Mouse (Mus musculus) heart, adult 18-20 months (tissue): Measurements from ENCODE around the gene Gm28729. TPM values are rescaled to one million over a fixed set of nuclear protein-coding genes. Genes with fewer than 3 reads are reported as not detected.
A peak's percentile ranks its signal among the peaks of the same experiment; 100 is the strongest.
"Not testable (repeated sequence)": the region's sequence is repeated elsewhere in the genome, so short reads cannot be mapped to it uniquely, and the experiment has no call there.

Source experiments
- DNase-seq, 2 experiments: peaks; one replicate each; pipeline ENCODE4 v3.0.0; 2021 to 2022; ENCODE audit warnings: mixed read lengths in 1 of 2
- total RNA-seq, 2 experiments: library from RNA; stranded (reverse); gene quantifications; 2 replicates each; pipeline ENCODE4 v1.2.3; 2021

The Gm28729 gene
- total RNA-seq, 2 experiments from 2014 or later, result not detected

DNA sequence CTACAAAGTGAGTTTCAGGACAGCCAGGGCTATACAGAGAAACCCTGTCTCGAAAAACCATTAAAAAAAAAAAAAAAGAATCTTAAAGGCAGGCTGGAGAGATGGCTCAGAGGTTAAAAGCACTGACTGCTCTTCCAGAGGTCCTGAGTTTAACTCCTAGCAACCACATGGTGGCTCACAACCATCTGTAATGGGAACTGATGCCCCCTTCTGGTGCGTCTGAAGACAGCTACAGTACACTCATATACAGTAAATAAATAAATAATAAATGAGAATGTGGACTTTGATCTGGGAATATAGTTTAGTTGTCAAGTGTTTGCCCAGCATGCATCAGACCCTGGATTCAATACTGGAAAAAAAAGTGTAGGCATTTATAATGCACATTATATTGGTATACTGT is 3.5 kb downstream of the Gm28729 start:
- not testable (repeated sequence) for DNase-seq

DNA sequence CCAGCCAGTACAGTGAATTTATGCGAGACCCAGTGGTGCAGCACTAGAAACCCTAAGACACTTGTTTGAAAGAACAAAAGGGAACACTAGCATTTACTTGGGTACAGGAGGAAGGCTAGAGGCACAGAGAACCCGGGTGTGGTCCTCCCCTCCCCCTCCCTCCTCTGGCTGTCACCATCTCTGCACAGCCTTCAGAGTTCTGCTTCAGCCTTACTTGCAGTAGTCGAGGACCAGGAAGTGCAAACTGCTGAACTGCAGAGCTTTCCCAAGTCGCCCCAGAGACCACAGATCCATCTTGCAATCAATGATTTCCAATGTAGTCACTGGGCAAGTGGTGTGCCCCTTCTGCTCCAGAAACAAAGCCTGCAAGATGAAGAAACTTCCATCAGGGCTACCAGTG is 7.6 kb downstream of the Gm28729 start:
- no peak for DNase-seq

DNA sequence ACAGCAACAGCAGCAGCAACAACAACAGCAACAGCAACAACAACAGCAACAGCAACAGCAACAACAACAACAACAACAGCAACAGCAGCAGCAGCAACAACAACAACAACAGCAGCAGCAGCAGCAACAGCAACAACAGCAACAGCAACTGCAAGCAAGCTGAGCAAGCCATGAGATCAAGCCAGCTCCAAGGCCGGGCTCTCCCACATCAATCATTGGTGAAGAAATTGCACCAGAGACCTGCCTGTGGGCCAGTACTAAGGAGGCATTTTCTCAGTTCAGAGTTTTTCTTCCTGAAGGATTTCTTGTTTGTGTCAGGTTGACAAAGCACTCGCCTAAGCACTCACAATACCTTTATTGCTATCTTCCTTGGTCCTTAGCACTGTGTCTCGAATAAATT is 8.3 kb downstream of the Gm28729 start:
- no peak for DNase-seq

DNA sequence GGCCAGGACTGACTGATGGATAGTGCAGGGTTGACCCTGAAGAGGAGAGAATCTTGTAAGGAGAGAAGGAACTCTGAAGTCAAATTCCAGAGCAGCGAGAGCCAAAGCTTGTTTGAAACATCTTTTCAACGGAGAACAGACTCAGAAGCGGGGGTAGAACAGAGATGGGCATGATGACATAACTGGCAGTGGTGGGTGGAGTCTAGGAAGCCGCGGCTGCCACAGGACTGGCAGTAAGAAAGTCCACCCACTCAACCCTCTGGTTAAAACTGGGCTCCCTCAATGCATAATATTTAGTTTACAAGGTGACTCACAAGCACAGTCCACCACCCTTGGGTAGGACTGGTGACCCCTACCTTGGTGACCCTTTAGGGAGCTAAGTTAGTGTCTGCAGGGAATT is 9.3 kb downstream of the Gm28729 start:
- DNase-seq, result no peak

DNA sequence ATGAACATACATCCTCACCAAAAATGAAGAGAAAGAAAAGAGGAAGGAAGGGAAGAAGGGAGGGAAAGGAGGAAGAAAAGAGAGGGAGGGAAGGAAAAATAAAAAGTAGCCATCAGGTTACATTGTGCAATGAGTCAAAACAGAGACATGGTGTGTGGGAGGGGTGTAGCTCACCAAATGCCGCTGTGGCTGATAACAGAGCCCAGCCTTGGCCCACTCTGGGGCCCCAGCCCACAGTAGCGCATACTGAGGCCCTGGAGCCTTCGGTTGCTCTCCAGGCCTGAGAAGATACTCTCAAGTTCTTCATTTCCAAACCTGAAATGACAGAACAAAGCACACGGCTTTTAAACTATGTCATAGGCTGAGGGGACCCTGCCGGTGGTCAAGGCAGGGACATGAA is 10.8 kb downstream of the Gm28729 start:
- DNase-seq, result no peak

DNA sequence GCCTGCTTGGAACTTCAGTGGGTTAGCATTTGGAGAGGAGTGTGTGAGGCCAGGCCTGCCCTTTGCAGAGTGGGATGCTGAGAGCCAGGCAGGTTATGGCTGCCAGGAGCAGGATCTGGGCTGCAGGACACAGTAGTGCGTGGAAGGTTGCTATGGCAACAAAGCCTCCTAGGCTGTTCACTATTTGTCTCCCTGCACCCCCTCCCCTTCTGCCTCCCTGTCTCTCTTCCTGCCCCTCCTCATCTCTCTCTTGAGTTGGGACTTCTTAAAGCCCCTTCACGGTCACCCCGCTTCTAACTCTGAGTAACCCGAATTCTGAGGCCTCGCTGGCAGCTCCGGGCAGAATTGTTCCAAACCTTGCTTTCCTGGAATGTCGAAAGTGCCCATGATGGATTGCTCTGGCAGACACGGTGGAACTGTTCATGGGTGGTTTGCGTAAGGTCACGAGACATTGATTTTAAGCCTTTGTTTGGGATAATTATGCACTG is 19.0 kb downstream of the Gm28729 start:
- DNase-seq, result no peak

DNA sequence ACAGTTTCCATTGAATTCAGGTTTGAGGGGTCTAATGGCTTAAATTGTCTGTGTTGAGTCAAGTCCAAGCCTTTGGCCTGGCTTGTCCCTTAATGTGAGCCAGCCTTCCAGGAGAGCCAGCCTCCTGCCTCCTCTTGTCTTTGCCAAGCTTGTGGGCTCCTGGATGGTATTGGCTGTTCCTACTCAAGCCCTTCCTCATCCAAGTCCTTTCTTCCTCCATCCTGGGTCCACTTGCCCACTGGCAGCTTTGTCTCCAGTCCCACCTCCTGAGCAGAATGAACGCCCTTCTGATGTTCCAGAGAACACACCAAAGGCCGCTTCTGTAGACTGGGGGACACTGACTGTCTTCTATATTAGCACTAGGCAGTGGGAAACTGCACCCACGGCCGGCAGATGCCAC is 19.9 kb downstream of the Gm28729 start:
- DNase-seq, result no peak

DNA sequence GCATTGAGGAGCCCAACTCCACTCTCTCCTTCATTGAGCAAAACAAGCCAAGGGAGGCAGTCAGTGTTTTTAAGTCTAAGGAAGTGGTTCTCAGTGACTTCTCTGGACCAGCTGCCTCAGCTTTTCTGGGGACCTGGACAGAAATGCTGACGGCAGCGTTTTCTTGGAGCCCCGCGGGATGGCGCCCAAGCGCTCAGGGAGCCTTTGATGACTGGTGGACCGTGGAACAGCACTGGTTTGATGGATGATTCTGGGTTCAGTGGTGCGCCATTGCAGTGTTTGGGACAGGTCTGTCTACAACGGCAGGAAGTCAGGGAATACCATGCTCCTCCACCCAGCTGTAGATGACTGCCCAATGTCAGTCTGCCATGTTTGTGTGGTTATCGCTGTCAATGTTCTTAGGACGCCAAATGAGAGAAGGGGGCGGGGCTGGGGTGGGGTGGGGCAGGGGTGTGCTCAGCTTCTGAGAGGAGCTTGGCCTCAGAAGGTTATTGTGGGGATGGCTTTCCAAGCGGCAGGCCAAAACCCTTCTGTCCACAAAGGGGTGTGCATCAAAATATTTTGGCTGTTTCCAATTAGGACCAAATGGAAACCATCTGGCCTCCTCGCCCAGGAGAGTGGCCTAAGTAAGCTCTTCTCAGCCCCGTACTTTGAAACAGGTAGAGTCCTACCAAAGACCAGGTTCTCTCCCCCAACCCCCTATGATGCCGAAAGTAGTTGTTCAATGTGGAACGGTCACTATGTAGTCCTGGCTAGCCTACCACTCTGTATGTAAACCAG is 20.8 kb downstream of the Gm28729 start:
- DNase-seq, result no peak

DNA sequence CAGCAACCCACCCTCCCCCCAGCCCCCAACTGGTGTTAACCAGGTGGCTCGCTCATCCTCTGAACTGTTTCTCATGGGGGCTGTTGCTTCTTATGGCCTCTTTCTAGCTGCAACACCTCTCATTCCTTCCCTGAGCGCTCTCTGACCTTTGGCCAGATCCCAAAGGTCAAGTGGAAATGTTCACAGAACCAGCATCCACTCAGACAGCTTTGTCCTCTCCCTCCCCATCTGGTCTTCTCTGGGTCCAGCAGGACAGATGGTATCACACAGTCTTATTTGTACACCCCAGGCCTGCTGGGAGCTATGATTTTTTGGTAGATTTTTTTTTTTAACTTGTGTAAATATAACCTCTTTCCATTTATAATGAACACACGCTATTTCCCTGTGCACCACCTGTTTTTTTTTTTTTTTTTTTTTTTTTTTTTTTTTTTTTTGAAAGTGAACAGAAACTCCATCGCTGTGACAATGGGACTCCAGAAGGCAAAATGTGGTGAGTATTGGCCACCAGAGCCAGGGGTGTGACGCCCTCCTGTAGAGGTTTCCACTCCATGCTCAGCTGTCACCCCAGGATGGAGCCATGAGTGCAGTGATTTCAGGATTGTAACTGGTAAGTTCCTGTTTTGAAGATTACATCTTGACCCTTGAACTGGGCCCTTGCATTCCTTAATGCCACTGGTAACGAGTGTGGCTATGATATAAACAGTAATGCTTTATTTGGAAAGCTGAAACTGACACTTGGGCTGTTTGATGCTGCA is 22.0 kb downstream of the Gm28729 start:
- DNase-seq, result no peak

DNA sequence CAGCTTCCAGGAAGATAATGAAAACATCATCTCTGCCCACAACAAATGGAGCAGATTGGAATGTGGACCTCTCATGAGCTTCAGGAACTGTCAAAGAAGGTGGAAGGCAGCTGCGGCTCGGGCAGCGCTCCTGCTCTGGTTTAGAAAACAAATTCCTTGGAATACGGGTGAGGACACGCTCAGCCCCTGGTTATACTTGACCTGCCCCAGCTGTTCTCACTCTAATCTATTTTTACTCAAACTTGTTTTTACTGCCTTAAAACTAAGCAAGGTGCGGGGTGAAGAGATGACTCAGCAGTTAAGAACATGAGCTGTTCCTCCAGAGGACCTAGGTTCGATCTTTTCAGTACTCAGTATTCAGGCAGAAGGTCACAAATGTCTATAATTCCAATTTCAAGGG is 23.8 kb downstream of the Gm28729 start:
- DNase-seq, result no peak

DNA sequence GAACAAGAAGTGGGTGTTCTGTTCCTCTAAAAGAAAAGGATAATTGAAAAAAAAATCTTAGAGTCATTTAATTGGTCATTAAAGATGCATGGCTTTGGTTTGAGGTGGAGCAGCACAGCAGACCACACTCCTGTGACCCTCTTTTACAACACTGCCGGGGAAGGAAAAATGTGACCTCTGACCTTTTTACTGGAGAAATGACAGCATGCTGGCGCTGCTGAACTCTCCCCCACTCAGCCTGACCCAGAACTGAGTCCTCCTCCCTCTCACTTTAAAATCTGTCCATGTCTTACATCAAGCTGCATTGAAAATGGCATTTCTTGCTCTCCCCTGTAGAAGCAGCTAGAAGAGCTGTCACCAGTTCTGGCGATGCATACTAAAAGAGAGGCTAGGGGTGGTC is 31.9 kb downstream of the Gm28729 start:
- DNase-seq, result no peak

DNA sequence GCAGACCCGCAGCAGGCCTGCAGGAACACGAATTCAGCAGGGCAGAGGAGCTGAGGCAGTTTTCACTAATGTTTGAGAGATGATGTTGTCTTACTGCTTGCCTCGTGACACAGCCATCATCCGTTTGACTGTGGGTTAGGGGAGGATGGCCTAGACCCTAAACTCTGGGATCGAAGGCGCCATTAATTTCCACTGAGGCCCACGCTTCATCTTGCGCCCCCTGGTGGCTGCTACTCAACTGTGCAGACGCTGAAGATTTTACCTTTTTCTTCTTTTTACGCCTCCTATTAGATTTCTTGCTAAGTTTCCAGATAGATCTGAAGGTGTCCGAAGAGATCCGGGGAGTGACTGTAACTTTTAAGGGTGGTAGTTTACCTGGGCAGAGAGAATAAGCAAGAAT is 33.3 kb downstream of the Gm28729 start:
- peak; percentile 10 to 68 for DNase-seq

DNA sequence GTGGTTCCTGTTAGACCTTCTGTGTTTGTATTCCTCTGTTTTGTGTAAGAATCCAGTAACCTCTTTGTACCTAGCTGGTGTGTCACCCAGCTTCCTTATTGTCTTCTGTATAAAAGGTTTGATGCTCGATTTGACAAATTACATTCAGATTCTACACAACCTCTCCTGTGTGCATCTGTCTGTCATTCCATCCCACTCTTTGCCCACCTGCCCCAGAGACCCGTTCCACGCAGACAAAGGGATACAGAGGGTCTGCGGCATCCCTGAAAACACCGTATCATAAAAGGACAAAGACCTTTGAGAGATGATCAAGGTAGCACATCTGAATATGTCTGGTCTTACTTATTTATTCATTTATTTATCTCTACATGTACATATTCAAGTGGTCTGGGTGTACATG is 37.2 kb downstream of the Gm28729 start:
- not testable (repeated sequence) for DNase-seq

DNA sequence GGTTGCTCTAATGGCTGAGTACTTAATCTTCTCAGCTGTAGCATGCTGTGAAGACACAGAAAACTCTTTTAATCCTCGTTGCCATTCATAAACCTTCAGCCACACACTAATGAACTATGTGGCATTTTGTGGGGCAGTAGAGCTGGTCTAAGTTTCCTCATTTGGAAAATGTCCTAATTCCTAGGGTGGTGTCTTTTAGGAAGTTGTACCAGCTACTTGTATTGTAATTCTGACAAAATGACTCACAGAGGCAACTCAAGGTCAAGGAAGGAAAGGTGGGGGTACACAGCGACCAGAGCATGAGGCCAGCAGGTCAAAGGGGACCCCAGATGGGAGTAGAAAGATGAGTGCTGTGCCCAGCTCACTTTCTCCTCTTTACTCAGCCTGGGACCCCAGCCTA is 41.4 kb downstream of the Gm28729 start:
- no peak for DNase-seq

DNA sequence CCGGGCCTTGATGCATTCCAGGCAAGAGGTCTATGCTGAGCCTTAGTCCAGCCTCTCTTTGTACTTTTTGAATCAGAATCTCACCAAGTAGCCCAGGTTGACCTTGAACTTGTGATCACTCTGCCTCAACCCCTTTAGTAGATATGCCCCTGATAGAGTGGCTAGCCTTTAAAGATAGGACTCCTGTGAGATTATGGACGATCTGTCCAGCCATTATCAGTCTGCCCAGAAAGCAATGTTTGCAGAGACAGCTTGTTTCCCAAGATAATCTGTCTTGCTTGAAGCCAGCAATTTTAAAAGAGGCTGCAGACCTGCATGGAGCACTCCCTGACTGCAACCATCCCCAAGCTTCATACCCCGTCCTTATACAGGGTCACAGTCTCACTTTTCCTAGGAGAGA is 42.0 kb downstream of the Gm28729 start:
- no peak for DNase-seq

DNA sequence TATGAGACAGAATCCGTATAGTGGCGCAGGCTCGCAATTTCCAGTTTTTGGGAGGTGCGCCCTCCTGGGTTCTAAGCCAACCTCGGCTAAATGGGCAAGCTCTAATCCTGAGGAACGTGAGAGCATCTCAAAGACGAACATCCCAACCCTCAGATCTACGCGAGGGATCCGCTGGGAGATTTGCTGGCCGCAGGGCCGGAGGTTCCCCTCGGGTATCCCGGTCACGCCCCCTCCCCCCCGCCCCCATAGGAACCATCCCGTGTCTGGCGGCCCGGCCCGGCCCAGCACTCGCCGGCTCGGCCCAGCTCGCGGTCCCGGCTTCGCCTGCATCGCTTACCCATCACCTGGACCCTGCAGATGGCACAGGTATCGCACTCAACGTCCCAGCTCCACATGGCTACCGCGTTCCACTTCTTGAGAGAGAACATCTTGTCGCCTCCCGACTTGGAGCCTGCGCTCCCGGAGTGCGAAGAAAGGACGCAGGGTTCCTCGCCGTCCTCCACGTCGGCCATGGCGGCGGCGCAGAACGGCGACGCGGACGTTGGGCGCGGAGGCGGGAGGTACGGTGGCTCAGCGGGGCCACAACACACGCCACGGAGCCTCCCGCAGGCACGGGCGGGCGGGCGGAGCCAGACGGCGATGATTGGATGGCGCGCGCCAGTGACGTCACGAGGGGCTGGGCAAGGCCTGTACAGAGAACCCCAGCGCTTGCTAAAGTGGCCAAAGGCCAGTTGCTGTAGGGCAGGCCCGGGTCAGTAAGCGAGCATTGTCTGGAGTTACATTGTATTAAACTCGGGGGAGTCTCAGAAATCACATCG is 46.8 kb downstream of the Gm28729 start, which contains the start of gene Rnf7:
Gene Rnf7, minus strand, starts transcription at position 605 of the 818 bp plus-strand sequence.
- peak; percentile 99 for DNase-seq

DNA sequence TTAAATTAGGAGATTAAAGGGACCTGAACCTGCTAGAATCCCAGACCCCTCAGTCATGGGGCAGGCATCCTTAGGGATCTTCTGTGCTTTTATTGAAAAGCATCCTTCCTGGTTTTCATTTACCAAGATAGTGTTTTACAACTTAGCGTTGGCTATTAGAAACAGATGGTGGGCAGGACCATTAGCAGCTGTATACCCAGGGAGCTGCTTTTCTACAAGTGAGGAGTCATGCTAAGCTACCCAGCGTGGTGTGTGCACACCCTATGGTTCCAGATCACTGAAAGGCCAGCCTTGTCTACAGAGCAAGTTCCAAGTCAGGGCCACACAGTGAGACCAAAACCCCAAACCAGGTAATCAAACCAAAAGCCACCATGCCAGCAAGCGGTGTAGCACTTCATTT is 52.7 kb downstream of the Gm28729 start:
- no peak for DNase-seq

DNA sequence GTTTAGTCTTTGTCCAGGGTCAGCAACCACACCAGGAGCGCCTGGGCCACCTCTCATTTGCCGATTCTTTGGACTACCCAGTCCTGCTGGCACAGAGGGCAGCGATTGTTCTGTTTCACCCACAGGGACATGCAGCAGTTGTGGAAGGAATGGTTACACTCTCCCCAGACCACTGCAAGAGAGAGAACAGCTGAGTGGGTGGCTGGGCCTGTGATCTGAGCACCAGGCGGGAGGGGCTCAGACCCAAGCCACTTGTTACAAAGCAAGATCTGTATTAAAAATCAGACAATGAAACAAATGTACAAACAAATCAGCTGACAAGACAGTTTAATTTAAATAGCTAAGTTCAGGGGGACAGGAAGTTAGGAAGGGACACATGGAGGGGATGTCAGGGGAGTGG is 53.4 kb downstream of the Gm28729 start:
- DNase-seq, result not testable (repeated sequence)

DNA sequence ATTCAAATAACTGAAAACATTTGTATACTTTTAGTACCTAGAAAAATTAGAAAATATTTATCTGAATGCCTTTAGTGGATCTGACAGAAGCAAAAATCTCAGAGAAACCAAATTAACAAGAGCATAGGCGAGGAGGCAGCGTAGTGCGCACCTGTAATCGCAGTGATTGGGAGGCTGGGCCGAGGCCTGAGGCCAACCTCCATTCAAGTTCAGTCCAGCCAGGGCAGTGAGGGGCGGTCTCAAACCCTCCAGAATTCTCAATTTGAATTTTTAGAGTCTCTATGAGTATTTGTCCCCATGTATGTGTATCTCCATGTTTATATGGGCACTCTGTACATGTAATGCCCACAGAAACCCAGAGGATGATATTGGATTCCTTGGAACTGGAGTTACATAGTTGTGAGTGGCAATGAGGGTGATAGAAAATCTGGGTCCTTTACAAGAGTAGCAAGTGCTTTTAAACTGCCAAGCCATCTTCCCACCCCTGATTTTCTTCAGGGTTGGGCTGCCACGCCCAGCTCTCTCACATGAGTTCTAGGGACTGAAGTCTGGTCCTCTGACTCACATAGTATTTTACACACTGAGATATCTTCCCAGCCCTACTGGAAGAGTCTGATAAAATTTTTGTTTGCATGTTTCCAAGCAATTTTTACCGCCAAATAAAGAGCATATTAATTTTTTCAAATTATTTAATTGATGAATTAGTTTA is 54.6 kb downstream of the Gm28729 start:
- no peak for DNase-seq

DNA sequence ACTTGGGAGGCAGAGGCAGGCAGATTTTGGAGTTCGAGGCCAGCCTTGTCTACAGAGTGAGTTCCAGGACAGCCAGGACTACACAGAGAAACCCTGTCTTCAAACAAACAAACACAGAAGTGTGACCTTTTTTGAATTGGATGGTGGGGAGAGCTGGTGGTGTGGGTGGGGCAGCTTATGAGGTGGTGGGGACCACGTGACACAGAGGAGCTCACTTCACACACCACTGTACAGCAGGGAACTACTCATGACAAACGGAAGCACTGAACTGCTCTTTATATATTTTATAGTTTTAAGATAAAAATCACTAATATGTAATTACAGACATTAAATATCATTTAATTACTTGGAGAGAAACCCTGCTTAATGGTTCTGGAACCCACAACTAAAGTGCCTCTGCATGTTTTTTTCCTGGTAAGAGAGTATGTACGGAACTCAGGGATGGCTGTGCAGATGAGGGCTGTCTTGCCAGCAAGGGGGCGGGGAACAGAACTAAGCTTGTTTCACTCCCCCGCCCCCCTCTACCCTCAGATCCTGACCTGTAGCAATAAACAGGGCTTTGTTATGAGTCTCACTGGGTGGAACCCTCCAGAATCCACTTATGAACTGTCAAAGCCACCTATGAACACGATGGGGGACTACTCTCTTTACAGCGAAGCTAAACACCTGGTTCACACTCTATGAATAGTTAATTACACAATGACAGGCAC is 55.4 kb downstream of the Gm28729 start:
- no peak for DNase-seq

DNA sequence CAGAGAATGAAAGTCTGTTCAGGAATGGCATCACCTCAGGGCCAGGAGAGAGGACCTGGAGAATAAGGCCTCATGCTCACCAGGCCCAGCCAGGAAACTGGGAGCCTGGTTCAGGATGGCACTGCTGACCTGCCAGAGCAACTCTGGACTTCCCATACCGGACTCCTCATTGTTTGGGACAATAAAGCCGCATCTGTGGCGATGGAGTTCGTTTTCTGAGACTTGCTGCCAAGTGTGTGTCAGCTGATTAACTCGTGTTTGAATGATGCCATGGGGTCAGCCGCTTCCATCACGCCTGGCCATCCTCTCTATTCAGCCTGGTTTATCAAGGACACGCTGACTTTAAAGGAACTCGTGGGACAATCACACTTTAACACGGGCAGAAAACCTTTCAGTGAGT is 61.4 kb downstream of the Gm28729 start:
- no peak for DNase-seq
